In the genomic region with DNA sequence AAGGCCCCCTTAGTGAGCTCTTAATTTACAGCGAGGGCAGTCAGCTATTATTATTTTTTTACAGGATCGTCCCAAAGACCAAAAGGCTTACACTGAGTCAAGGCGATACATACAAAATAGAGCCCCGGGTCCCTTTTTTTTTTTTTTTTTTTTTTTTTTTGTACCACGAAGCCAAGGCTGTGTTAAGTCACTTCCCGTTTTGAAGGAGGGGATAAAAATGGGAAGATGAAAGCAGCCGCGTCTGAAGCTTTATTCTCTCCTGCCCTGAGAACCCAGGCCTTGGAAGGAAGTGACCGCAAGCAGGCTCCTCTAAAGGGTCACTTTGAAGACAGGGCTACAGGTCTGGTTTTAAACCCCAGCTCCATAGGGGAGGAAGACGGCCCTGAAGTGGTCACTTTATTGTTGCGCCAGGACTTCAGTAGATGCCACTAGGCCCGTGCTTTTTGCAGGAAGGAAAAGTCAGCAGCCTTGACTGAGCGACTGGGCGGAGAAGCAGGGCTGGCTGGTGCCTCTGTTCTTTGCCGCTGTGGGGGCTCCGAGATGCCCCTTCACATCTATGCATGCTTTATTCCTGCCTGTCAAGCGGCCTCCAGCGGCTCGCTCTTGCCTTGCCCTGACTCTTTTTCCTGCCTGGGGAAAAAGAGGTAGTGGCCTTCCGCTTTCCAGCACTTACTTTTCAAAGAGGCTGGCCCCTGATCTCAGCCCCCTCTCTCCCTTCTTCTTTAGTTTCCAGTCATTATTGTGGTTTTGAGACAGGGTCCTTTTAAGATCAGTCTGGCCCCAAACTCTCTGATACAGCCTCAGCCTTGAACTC, we compare ENCODE assay signal across 11 mouse cellular contexts. TPM values are rescaled to one million over a fixed set of nuclear protein-coding genes. Genes with fewer than 3 reads are reported as not detected.
DNase-seq lines count a peak whose midpoint lies in the region; ATAC-seq and TF ChIP-seq lines count a peak whose summit lies in the region.
"Had no signal": no experiment of that assay in that cellular context is flagged by ENCODE, and none has a peak within 500 bp of the region (broad histone marks: within the 10 kb centered on the region; RNA-seq: fewer than 3 reads in every experiment).

No protein-coding gene starts in this region.

- H3K4me3 ChIP-seq in heart, embryonic 13.5 days = peak overlapping the region; percentile 20; the same call in 1 of the 2 replicates
- peak overlapping the region; percentile 43 to 50 for H3K4me3 ChIP-seq in ES-E14 (ENCODE audit: insufficient read depth in 1 of 2, low read depth in 1 of 2, low read length in 2 of 2, poor library complexity in 1 of 2, severe bottlenecking in 1 of 2)
- H3K4me3 ChIP-seq in embryonic facial prominence, embryonic 11.5 days (ENCODE audit: low read depth, low read length) = no peak overlapping the region
- H3K4me3 ChIP-seq in liver, embryonic 15.5 days (replicated peaks) = 0 out of 2 replicates have a peak overlapping the region, but pooled peaks have one; percentile 8

- no peak for DNase-seq in heart, adult 11 months
- no peak for DNase-seq in ES-E14 (ENCODE audit: low read depth, low spot score)
- DNase-seq in embryonic facial prominence, embryonic 11.5 days (ENCODE audit: low spot score) = no peak
- no peak for DNase-seq in c-Kit-positive CD71-positive TER-119-positive erythroid progenitor cells, embryonic 14.5 days (ENCODE audit: low spot score)
- DNase-seq in thymus, postnatal 14 days = no peak
- DNase-seq in cerebellum, postnatal 10 days = no peak
- DNase-seq: kidney, postnatal 36 days; thymus, postnatal 36 days had no signal

- in situ Hi-C loops in ES-E14 (cut with MboI; ENCODE audit: low sequenced_read_pairs in 2 of 2, unreplicated experiment in 2 of 2) = no loop called here

- peak overlapping the region; percentile 59 for H3K9ac ChIP-seq in heart, embryonic 13.5 days
- peak overlapping the region; percentile 18; the same call in 1 of the 2 replicates for H3K9ac ChIP-seq in ES-E14 (ENCODE audit: insufficient read depth, low read depth, low read length, poor library complexity, severe bottlenecking)
- H3K9ac ChIP-seq in embryonic facial prominence, embryonic 11.5 days (replicated peaks; ENCODE audit: low read length) = peak overlapping the region; percentile 25; the same call in 1 of the 2 replicates
- H3K9ac ChIP-seq in liver, embryonic 15.5 days = no peak overlapping the region

- no peak overlapping the region for H3K27ac ChIP-seq in heart, embryonic 13.5 days (replicated peaks)
- H3K27ac ChIP-seq in ES-E14 (ENCODE audit: insufficient read depth, low read depth, low read length, poor library complexity, severe bottlenecking) = no peak overlapping the region
- no peak overlapping the region for H3K27ac ChIP-seq in embryonic facial prominence, embryonic 11.5 days (replicated peaks; ENCODE audit: low read depth, low read length)
- H3K27ac ChIP-seq in liver, embryonic 15.5 days (replicated peaks) = no peak overlapping the region

- H3K27me3 ChIP-seq in heart, embryonic 13.5 days (replicated peaks) = no peaks in the 10 kb centered on the region
- no peaks in the 10 kb centered on the region for H3K27me3 ChIP-seq in embryonic facial prominence, embryonic 11.5 days (ENCODE audit: control insufficient read depth, insufficient read depth, low read length)
- H3K27me3 ChIP-seq in liver, embryonic 15.5 days = 0 out of 2 replicates have a peak, but pooled peaks cover 9% of the 10 kb centered on the region

- WGBS in heart, embryonic 13.5 days = 24% methylated on average over 20 of the region's 20 CpGs
- 24% methylated on average over 20 of the region's 20 CpGs for WGBS in embryonic facial prominence, embryonic 11.5 days
- 16% methylated on average over 20 of the region's 20 CpGs for WGBS in liver, embryonic 15.5 days (ENCODE audit: insufficient replicate concordance)

- H3K9me3 ChIP-seq in heart, embryonic 13.5 days = no peaks in the 10 kb centered on the region
- no peaks in the 10 kb centered on the region for H3K9me3 ChIP-seq in ES-E14 (ENCODE audit: control insufficient read depth, insufficient read depth, low read depth, low read length)
- no peaks in the 10 kb centered on the region for H3K9me3 ChIP-seq in embryonic facial prominence, embryonic 11.5 days (replicated peaks; ENCODE audit: control insufficient read depth, low read length)
- no peaks in the 10 kb centered on the region for H3K9me3 ChIP-seq in liver, embryonic 15.5 days (replicated peaks)
- H3K9me3 ChIP-seq: G1E had no signal

- no peaks in the 10 kb centered on the region for H3K36me3 ChIP-seq in heart, embryonic 13.5 days
- H3K36me3 ChIP-seq in ES-E14 (ENCODE audit: control insufficient read depth, insufficient read depth, low read length, poor library complexity, severe bottlenecking) = no peaks in the 10 kb centered on the region
- no peaks in the 10 kb centered on the region for H3K36me3 ChIP-seq in embryonic facial prominence, embryonic 11.5 days (replicated peaks; ENCODE audit: control insufficient read depth, insufficient read depth, low read depth, low read length)
- H3K36me3 ChIP-seq in liver, embryonic 15.5 days (replicated peaks) = no peaks in the 10 kb centered on the region
- H3K36me3 ChIP-seq: G1E had no signal

- H3K4me1 ChIP-seq in heart, embryonic 13.5 days = 0 out of 2 replicates have a peak, but pooled peaks cover 4% of the 10 kb centered on the region
- 0 out of 4 replicates have a peak, but pooled peaks cover 0 to 2% of the 10 kb centered on the region in 2 experiments for H3K4me1 ChIP-seq in ES-E14 (ENCODE audit: control insufficient read depth in 2 of 2, insufficient read depth in 2 of 2, low read length in 2 of 2, poor library complexity in 1 of 2)
- H3K4me1 ChIP-seq in embryonic facial prominence, embryonic 11.5 days (ENCODE audit: control insufficient read depth, insufficient read depth, low read length) = no peaks in the 10 kb centered on the region
- no peaks in the 10 kb centered on the region for H3K4me1 ChIP-seq in liver, embryonic 15.5 days (replicated peaks)

- peak overlapping the region; percentile 47 for H3K4me2 ChIP-seq in heart, embryonic 13.5 days
- peak overlapping the region; percentile 27 for H3K4me2 ChIP-seq in embryonic facial prominence, embryonic 11.5 days (ENCODE audit: low read depth, low read length)
- peak overlapping the region; percentile 44 for H3K4me2 ChIP-seq in liver, embryonic 15.5 days

- ATAC-seq in heart, embryonic 13.5 days (ENCODE audit: extremely low read depth, insufficient number of reproducible peaks, low FRiP score, low TSS enrichment) = no peak
- ATAC-seq in embryonic facial prominence, embryonic 11.5 days (replicated peaks; ENCODE audit: insufficient number of reproducible peaks, low FRiP score, low TSS enrichment, low read depth) = no peak
- no peak for ATAC-seq in liver, embryonic 15.5 days (ENCODE audit: insufficient read depth)

TF ChIP-seq in ES-E14, 5 proteins besides CTCF, POLR2A, EP300 and RAD21:
- no peak for TF ChIP-seq ZC3H11A (IDR thresholded peaks at IDR 0.05; ENCODE audit: borderline replicate concordance, low read depth, low read length)
- peak; percentile 57; the same call in 1 of the 2 replicates for TF ChIP-seq ZNF384 (IDR thresholded peaks at IDR 0.05; ENCODE audit: low read depth, low read length)
- TF ChIP-seq HCFC1 (IDR thresholded peaks at IDR 0.05; ENCODE audit: borderline replicate concordance, insufficient read depth, low read length) = no peak
- no peak for TF ChIP-seq CHD2 (IDR thresholded peaks at IDR 0.05; ENCODE audit: low read depth, low read length)
- no peak for TF ChIP-seq MAFK (IDR thresholded peaks at IDR 0.05; ENCODE audit: insufficient read depth, low read depth, low read length)

RNA-seq across cellular contexts. Expression of a gene that starts 17.6 kb away (rescaled TPM):
- 0.14 and 0.29 TPM in 2 replicates for polyA plus RNA-seq in heart, embryonic 13.5 days (2015; fragmentation: Nextera tagmentation; extraction: Ambion mirVana)
- 1.3 and 1.8 TPM in 2 replicates for total RNA-seq in ES-E14 (2012; rRNA removed)
- polyA plus RNA-seq in embryonic facial prominence, embryonic 11.5 days (2014; fragmentation: Nextera tagmentation; extraction: Ambion mirVana) = 0.81 and 1.1 TPM in 2 replicates
- 0.05 TPM in 1 of 2 replicates, not detected in the other for polyA plus RNA-seq in liver, embryonic 15.5 days (2015; fragmentation: Nextera tagmentation; extraction: Ambion mirVana)
- polyA plus RNA-seq: G1E had no signal

RNA-seq across cellular contexts. Expression of a gene that starts 45.0 kb away (rescaled TPM):
- polyA plus RNA-seq in heart, embryonic 13.5 days (2015; fragmentation: Nextera tagmentation; extraction: Ambion mirVana) = 27.7 and 30.1 TPM in 2 replicates
- total RNA-seq in ES-E14 (2012; rRNA removed) = 58.7 and 69.2 TPM in 2 replicates
- 49.1 and 49.4 TPM in 2 replicates for polyA plus RNA-seq in embryonic facial prominence, embryonic 11.5 days (2014; fragmentation: Nextera tagmentation; extraction: Ambion mirVana)
- 17.9 and 18.0 TPM in 2 replicates for polyA plus RNA-seq in liver, embryonic 15.5 days (2015; fragmentation: Nextera tagmentation; extraction: Ambion mirVana)
